Mouse (Mus musculus) kidney, adult 2 months (tissue): Measurements from ENCODE around the gene Ncaph2. TPM values are rescaled to one million over a fixed set of nuclear protein-coding genes. Genes with fewer than 3 reads are reported as not detected.

Experiments used
- DNase-seq: peaks from one replicate; pipeline ENCODE4 v3.0.0; 2021
- H3K27ac ChIP-seq: fragments of 200-500 bp; 2 replicates; pipeline ENCODE4 v1.5.1; 2012; ENCODE audit warnings: low read depth, low read length, control low read depth, inconsistent platforms; ENCODE audit not compliant: insufficient read depth
- H3K27me3 ChIP-seq: fragments of 200-500 bp; replicated peaks from 2 replicates; pipeline ENCODE4 v1.6.1; 2012; ENCODE audit warnings: mild to moderate bottlenecking, moderate library complexity, low read length, inconsistent platforms; ENCODE audit not compliant: control insufficient read depth, insufficient read depth
- H3K36me3 ChIP-seq: fragments of 200-500 bp; 2 replicates; pipeline ENCODE4 v1.6.1; 2012; ENCODE audit warnings: mild to moderate bottlenecking, moderate library complexity, low read length, inconsistent platforms; ENCODE audit not compliant: control insufficient read depth, insufficient read depth
- H3K4me1 ChIP-seq: fragments of 200-500 bp; 2 replicates; pipeline ENCODE4 v1.6.1; 2011; ENCODE audit warnings: low read length; ENCODE audit not compliant: control insufficient read depth, insufficient read depth
- H3K4me3 ChIP-seq: fragments of 200-500 bp; 2 replicates; pipeline ENCODE4 v1.5.1; 2011; ENCODE audit warnings: mild to moderate bottlenecking, low read depth, low read length, control low read depth; ENCODE audit not compliant: insufficient read depth
- CTCF ChIP-seq: fragments of 200-500 bp; conservative IDR thresholded peaks from 2 replicates; pipeline ENCODE4 v1.5.1; 2011; ENCODE audit warnings: low read depth, mild to moderate bottlenecking, control low read depth, low read length, moderate library complexity, mixed read lengths; ENCODE audit not compliant: insufficient read depth, insufficient read length
- POLR2A ChIP-seq: fragments of 200-500 bp; IDR thresholded peaks from one replicate; pipeline ENCODE4 v1.6.1; 2011; ENCODE audit warnings: low read depth, low read length, control low read depth
- WGBS: fragments of 180-500 bp; shearing (Covaris S2); methylation state at CpG from one replicate; pipeline ENCODE4 v1.1.7; 2018; 5-methylcytosine and 5-hydroxymethylcytosine counted together
- polyA plus RNA-seq: library from polyadenylated mRNA; depleted of rRNA; stranded (reverse); fragments of >200 nt; gene quantifications from 2 replicates; pipeline ENCODE4 v1.2.3, GENCODE M21; 2012

The Ncaph2 gene
- polyA plus RNA-seq, 1 experiment: 111 TPM

GRCm38 (mm10) chr15:89341678-89342077 is 13.8 kb upstream of the Ncaph2 start:
- no peak overlapping the region for H3K27ac ChIP-seq
- WGBS: 42% methylated on average over 1 of the region's 1 CpGs
- peaks cover 3% of the 10 kb centered on the region; the same call in 1 of the 2 replicates for H3K36me3 ChIP-seq
- H3K4me1 ChIP-seq: no peaks in the 10 kb centered on the region; the same call in 1 of the 2 replicates
- TF ChIP-seq POLR2A (no peak), CTCF (no peak)
- H3K4me3 ChIP-seq: no peak overlapping the region
- no peaks in the 10 kb centered on the region for H3K27me3 ChIP-seq
- DNase-seq: no peak

DNA sequence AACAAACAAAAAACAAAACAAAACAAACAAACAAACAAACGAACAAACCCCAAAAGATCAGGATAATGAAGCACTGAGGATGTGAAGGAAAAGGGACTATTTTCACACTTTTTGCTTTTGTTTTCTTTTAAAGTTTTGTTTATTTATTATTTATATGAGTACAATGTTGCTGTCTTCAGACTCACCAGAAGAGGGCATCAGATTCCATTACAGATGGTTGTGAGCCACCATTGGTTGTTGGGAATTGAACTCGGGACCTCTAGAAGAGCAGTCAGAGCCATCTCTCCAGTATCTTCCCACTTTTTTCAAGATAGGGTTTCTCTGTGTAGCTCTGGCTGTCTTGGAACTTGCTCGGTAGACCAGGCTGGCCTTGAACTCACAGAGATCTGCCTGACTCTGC is 12.2 kb upstream of the Ncaph2 start:
- H3K4me1 ChIP-seq: no peaks in the 10 kb centered on the region
- TF ChIP-seq CTCF (0 out of 2 replicates have a peak, but pooled peaks have one; percentile 11), POLR2A (no peak)
- peak; percentile 20 for DNase-seq
- H3K27ac ChIP-seq: no peak overlapping the region
- WGBS: 72% methylated on average over 3 of the region's 3 CpGs
- H3K4me3 ChIP-seq: no peak overlapping the region
- H3K36me3 ChIP-seq: no peaks in the 10 kb centered on the region
- no peaks in the 10 kb centered on the region for H3K27me3 ChIP-seq

- WGBS: 70% methylated on average over 5 of the region's 5 CpGs
- H3K36me3 ChIP-seq: peaks cover 3% of the 10 kb centered on the region; the same call in 1 of the 2 replicates
- H3K27me3 ChIP-seq: no peaks in the 10 kb centered on the region
- TF ChIP-seq CTCF (no peak), POLR2A (no peak)
- peak; percentile 42 for DNase-seq
- peak overlapping the region; percentile 7; the same call in 1 of the 2 replicates for H3K27ac ChIP-seq
- H3K4me1 ChIP-seq: peaks cover 7% of the 10 kb centered on the region; the same call in 1 of the 2 replicates
- no peak overlapping the region for H3K4me3 ChIP-seq
Measured at GRCm38 (mm10) chr15:89350447-89350846, 5.1 kb upstream of the Ncaph2 start.

DNA sequence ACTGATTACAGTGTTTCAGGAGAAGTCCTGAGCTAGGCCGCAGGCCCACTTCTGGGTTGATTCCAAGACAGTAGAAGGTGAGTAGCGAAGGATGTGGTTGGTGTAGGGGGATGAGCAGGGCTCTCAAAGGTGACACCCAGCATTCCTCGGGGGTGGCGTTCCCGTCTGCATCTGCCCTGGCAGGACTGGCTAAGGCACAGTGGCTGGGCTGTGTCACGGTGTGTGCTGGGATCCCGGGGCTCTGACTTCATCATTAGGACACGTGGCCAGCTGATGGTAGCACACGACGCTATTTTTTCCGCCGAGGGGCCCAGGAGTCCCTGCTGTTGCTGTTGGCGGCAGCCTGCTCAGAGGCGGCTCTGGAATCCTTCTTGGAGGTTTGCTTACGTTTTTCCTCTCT is 4.2 kb upstream of the Ncaph2 start:
- TF ChIP-seq POLR2A (no peak), CTCF (no peak)
- no peak overlapping the region for H3K27ac ChIP-seq
- 88% methylated on average over 15 of the region's 15 CpGs for WGBS
- H3K4me3 ChIP-seq: no peak overlapping the region
- H3K36me3 ChIP-seq: peaks cover 3% of the 10 kb centered on the region; the same call in 1 of the 2 replicates
- no peaks in the 10 kb centered on the region for H3K27me3 ChIP-seq
- H3K4me1 ChIP-seq: peaks cover 7% of the 10 kb centered on the region; the same call in 1 of the 2 replicates
- DNase-seq: no peak

GRCm38 (mm10) chr15:89352054-89352453 is 3.5 kb upstream of the Ncaph2 start:
- Histone ChIP-seq H3K27ac (no peak overlapping the region), H3K4me1 (peaks cover 7% of the 10 kb centered on the region; the same call in 1 of the 2 replicates), H3K36me3 (peaks cover 3% of the 10 kb centered on the region; the same call in 1 of the 2 replicates), H3K27me3 (no peaks in the 10 kb centered on the region), H3K4me3 (no peak overlapping the region)
- DNase-seq: no peak
- WGBS: 94% methylated on average over 14 of the region's 14 CpGs
- TF ChIP-seq CTCF (no peak), POLR2A (no peak)

GRCm38 (mm10) chr15:89352795-89353194 is 2.7 kb upstream of the Ncaph2 start:
- Histone ChIP-seq H3K27me3 (no peaks in the 10 kb centered on the region), H3K4me3 (no peak overlapping the region), H3K4me1 (peaks cover 7% of the 10 kb centered on the region; the same call in 1 of the 2 replicates), H3K36me3 (peaks cover 3% of the 10 kb centered on the region; the same call in 1 of the 2 replicates), H3K27ac (no peak overlapping the region)
- WGBS: 96% methylated on average over 12 of the region's 12 CpGs
- no peak for DNase-seq
- TF ChIP-seq POLR2A: no peak
- TF ChIP-seq CTCF: no peak

GRCm38 (mm10) chr15:89353837-89354236 is 1.7 kb upstream of the Ncaph2 start:
- peaks cover 7% of the 10 kb centered on the region; the same call in 1 of the 2 replicates for H3K4me1 ChIP-seq
- H3K4me3 ChIP-seq: no peak overlapping the region
- WGBS: 96% methylated on average over 16 of the region's 16 CpGs
- H3K27me3 ChIP-seq: no peaks in the 10 kb centered on the region
- H3K27ac ChIP-seq: no peak overlapping the region
- no peak for DNase-seq
- H3K36me3 ChIP-seq: peaks cover 3% of the 10 kb centered on the region; the same call in 1 of the 2 replicates
- no peak for TF ChIP-seq POLR2A
- no peak for TF ChIP-seq CTCF

DNA sequence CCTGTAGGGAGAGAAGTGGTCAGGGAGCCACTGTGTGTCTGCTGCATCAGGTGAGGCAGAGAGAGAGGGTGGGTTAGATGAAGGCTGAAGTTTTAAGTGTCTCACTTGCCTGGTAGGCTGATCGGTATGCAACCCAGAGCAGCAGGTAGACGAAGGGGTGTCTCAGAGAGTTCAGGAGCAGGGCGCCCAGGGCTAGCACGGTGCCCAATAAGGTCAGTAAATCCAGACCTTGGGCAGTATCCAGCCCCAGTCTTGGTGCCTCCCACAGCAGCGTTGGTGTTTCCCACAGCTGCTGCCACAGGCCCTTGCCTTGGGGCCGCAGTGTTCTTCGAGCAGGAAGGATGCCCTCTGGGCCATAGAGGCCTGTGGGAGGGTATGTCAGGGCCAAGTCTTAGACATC is 1.1 kb upstream of the Ncaph2 start:
- no peak for TF ChIP-seq CTCF
- no peak for TF ChIP-seq POLR2A
- 42% methylated on average over 7 of the region's 7 CpGs for WGBS
- no peaks in the 10 kb centered on the region for H3K27me3 ChIP-seq
- peaks cover 7% of the 10 kb centered on the region; the same call in 1 of the 2 replicates for H3K4me1 ChIP-seq
- peak overlapping the region; percentile 52; the same call in 1 of the 2 replicates for H3K4me3 ChIP-seq
- no peak for DNase-seq
- no peak overlapping the region for H3K27ac ChIP-seq
- peaks cover 3% of the 10 kb centered on the region; the same call in 1 of the 2 replicates for H3K36me3 ChIP-seq
